Mouse (Mus musculus) lung, adult 10 weeks (tissue): Measurements from ENCODE around the gene Triobp. TPM values are rescaled to one million over a fixed set of nuclear protein-coding genes. Genes with fewer than 3 reads are reported as not detected.

Source experiments
- polyA plus RNA-seq: library from polyadenylated mRNA; stranded (reverse); fragments of 350-450 nt; fragmentation: Illumina TruSeq; extraction: RNeasy Lipid Tissue Mini Kit (QIAGEN cat#74804); gene quantifications from one replicate; pipeline ENCODE4 v1.2.3, GENCODE M21; 2014; ENCODE audit warnings: low read depth, low replicate concordance; ENCODE audit not compliant: insufficient read depth

Triobp gene
- polyA plus RNA-seq = 23.1 TPM

DNA sequence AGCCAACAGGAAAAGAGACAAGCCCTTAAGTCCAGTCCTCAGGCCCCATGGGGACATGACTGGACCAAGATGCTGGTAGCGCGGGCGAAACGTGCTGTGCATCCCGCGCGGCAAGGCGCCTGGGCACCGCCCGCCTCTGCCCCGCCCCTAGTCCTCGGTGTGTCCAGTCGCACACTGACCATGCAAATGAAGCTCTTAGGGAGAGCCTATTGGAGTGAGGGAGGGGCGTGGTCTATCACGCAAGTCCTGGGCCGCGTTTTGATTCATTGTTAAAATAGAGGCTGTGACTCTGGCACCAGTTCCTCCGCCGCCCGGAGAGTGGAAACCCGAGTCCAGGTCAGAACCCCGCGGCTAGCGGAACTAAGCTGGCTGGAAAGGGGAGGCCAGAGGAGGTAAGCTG is at the start of gene Triobp:
TSS of gene Triobp (plus strand) at position 68 of the 400 bp plus-strand sequence.

DNA sequence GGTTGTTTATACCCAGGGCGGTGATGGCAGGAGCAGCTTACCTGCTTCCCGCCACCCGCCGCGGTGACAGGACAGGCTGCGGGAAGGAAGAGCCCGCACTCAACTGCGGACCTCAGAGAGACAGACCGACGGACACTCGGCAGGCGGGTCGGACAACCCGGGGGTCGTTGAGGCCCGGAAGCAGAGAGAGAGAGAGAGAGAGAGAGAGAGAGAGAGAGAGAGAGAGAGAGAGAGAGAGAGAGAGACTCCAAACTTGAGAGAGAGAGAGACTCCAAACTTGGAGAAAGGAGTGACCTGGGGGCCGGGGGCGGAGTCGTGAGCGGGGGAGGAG is 48.1 kb upstream of the Triobp start, which contains the start of gene Gm49510:
TSS of gene Gm49510 (plus strand) at position 259 of the 331 bp plus-strand sequence.

DNA sequence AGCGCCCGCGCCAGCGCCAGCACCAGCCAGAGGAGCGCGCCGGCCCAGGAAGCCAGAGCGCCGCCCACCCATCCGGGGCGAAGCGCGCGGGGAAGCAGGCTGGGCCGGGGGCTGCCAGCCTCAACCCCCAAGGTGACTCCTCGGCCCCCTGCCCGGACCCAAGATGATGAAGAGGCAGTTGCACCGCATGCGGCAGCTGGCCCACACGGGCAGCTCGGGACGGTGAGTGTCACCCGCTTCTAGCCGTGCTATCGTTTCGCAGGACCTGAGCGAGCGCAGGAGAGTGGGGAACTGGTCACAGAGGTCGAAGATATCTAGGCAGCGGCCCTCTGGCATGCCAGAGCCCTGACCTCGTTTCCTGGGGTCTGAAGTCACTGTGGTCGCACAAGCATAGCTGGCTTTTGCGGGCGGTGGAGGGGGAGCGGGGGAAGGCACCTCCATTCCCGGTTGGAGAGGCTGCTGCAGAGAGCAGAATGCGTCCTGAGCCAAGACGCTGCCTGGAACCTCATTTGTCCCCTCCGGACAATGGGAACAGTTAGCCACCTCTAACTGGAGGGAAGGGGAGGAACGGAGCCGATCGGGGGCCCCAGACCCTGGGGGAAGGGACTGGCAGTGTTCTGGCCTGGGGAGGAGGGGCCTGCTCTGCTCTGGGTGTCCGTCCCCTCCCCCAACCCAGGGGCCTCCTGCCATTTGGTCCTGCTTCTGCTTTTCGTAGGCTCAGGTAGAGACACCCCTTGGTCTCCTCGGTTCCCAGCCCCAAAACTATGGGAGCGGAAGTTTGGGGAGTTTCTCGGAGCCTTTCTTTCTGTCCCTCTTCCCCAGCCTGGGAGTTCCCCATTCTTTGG is 47.6 kb upstream of the Triobp start, which contains the start of gene Sh3bp1:
TSS of gene Sh3bp1 (plus strand) at position 29 of the 845 bp plus-strand sequence.

DNA sequence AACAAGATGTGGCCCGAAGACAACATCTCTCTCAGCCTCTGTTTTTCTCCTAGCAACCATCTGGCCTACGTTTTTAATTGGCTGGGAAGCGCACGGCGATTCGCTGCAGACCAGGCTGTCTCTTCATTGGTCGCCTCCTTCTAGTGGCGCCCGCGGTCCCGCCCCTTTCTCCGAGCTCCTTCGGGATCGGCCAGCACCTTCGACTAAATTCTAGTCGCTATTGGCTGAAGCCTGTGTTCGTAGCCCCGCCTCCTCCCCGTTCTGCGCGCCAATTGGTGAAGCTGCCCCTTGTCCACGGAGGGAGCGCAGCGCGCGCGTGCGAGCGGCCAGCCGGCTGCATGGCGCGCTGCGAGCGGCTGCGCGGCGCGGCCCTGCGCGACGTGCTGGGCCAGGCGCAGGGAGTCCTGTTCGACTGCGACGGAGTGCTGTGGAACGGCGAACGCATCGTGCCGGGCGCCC is 33.9 kb upstream of the Triobp start, which contains the start of gene Pdxp:
TSS of gene Pdxp (plus strand) at position 288 of the 459 bp plus-strand sequence.

DNA sequence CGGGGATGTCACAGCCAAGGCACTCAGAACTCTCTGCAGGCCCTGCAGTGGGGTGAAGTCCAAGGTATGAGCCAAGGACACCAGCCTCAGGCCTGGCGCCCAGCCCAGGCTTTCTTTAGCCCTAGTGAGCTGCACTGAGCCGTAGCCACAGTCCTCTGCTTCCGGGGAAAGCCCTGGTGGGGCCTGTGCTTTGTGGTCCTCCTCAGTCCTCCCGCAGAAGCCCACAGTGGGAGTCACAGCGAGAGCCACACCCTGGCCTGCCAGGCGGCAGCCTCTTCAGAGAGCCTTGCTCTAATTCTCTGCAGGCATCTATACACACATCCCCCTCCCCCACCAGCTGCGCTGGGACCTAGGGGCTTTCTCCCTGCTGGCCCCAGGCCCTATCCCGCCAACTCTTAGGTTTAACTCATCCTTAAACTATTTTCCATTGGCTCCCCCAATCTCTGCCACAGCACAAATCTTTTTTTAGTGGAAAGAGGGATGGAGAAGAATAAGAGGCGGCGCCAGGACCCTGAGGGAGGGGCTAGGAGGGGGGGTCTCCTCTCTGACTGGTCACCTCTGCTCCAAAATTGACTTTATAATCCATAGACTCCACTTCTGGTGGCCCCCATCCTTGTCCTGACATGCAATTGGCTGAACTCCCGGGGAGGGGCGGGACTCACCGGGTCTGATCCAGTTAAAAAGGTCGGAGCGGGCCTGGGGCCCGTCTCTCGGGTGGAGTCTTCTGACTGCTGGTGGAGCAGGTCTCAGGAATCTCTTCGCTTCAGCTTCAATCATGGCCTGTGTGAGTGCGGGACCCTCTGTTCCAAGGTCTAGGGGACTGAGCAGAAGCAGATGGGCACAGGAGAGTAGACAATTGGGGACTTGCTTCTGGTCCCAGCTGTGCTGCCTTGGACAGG is 21.3 kb upstream of the Triobp start, which contains the start of gene Lgals1:
TSS of gene Lgals1 (plus strand) at position 705 of the 899 bp plus-strand sequence.

DNA sequence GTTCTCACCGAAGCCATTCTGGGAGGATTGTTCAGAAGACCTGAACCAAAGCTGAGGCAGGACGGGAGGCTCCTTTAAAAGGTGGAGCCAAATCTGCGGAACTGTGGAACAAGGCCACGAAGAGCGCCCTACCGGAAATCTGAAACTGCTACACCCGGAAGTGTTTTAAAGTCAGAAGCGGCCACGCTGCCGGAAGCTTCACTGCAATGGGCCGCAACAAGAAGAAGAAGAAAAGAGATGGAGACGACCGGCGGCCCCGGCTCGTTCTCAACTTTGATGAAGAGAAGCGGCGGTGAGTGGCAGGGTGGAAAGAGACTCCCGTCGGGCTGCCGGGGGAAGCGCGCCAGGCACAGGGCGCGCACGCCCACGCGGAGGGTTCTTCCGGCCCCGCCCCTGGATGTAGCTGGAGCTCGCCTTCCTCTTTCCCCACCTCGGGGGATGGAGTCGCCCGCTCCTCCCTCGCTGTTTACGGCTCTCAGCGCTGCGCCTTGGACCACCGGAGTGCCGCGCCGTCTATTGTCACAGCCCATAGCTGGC is 12.7 kb upstream of the Triobp start, which contains the start of gene Nol12:
TSS of gene Nol12 (plus strand) at position 150 of the 537 bp plus-strand sequence.

DNA sequence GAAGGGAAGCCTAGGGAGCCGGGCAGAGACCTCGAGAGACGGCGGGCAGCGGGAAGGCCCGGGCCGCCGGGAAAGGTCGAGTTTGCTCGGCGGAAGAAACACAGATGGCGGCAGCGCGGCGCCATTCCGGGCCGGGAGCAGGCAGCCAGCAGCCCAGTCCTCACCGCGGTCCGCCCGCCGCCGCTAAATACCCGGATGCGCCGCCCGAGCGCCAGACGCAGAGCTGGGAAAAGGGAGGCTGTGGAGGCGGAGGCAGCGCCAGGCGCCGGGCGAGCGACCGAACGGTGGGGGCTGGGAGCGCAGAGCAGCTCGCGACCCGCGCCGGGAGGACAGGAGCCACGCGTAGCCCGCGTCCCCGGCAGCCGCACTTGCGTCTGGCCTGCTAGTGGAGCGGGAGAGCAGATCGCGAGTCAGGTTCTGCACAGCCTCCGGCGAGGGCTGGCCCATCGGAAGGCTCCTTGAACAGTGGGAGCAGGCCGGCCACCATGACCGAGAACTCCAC is 80.8 kb downstream of the Triobp start, which contains the start of gene H1f0:
TSS of gene H1f0 (plus strand) at position 214 of the 502 bp plus-strand sequence.

DNA sequence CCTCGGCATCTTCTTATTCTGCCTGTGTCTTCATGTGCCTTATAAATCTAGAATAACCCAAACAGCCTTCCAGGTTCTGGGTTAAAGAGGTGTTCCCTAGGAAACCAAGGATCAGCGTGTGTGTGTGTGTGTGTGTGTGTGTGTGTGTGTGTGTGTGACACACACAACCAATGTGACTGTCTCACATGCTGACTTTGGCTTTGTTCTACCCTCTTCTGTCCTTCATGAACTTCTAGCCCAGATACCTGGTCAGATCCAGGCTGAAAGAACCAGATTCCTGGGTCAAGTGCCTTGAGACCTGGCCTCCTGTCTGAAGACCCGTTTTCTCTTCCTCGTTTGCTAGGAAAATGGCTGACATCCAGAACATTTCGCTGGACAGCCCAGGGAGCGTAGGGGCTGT is 94.1 kb downstream of the Triobp start, which contains the start of gene Galr3:
TSS of gene Galr3 (plus strand) at position 301 of the 400 bp plus-strand sequence.

Other genes with a start within 250 kb of the Triobp start
- gene Elfn2, start 229.0 kb upstream of the Triobp start, polyA plus RNA-seq = not detected
- gene Mfng, start 174.2 kb upstream of the Triobp start, polyA plus RNA-seq = 33.1 TPM
- gene Card10, start 144.7 kb upstream of the Triobp start, polyA plus RNA-seq = 11.6 TPM
- 85.0 TPM for gene Cdc42ep1, start 105.1 kb upstream of the Triobp start, polyA plus RNA-seq
- gene Lgals2, start 92.2 kb upstream of the Triobp start, polyA plus RNA-seq = 4.2 TPM
- 41.9 TPM for gene Gga1, start 70.5 kb upstream of the Triobp start, polyA plus RNA-seq
- not detected for gene Gm49510, start 48.1 kb upstream of the Triobp start, polyA plus RNA-seq
- gene Sh3bp1, start 48.0 kb upstream of the Triobp start, polyA plus RNA-seq = 11.6 TPM
- gene Pdxp, start 33.8 kb upstream of the Triobp start, polyA plus RNA-seq = 1.4 TPM
- gene Lgals1, start 21.0 kb upstream of the Triobp start, polyA plus RNA-seq = 364 TPM
- 24.6 TPM for gene Nol12, start 12.8 kb upstream of the Triobp start, polyA plus RNA-seq
- 89.9 TPM for gene H1f0, start 80.7 kb downstream of the Triobp start, polyA plus RNA-seq
- gene Galr3, start 94.2 kb downstream of the Triobp start, polyA plus RNA-seq = not detected
- 22.8 TPM for gene Ankrd54, start 115.2 kb downstream of the Triobp start, polyA plus RNA-seq
- 61.9 TPM for gene Eif3l, start 127.5 kb downstream of the Triobp start, polyA plus RNA-seq
- 9.4 TPM for gene Micall1, start 161.2 kb downstream of the Triobp start, polyA plus RNA-seq
- 117 TPM for gene Polr2f, start 193.3 kb downstream of the Triobp start, polyA plus RNA-seq
- gene 1700088E04Rik, start 193.5 kb downstream of the Triobp start, polyA plus RNA-seq = 25.5 TPM
- gene Sox10, start 217.5 kb downstream of the Triobp start, polyA plus RNA-seq = 0.17 TPM